Mouse (Mus musculus) gastrocnemius, adult 2 months (tissue): ENCODE measurements around the gene Dennd2c. TPM values are rescaled to one million over a fixed set of nuclear protein-coding genes. Genes with fewer than 3 reads are reported as not detected.
A peak's percentile ranks its signal among the peaks of the same experiment; 100 is the strongest.

ENCODE experiments used
- DNase-seq: peaks from one replicate; pipeline ENCODE4 v3.0.0; 2022
- H3K27ac ChIP-seq: fragments of 200-600 bp; 2 replicates; pipeline ENCODE4 v1.8.1; 2022; ENCODE audit warnings: mild to moderate bottlenecking
- H3K4me3 ChIP-seq: fragments of 200-600 bp; 2 replicates; pipeline ENCODE4 v1.8.1; 2022; ENCODE audit warnings: mild to moderate bottlenecking, moderate library complexity
- CTCF ChIP-seq: fragments of 200-600 bp; IDR thresholded peaks from 2 replicates; pipeline ENCODE4 v1.8.1; 2022; ENCODE audit warnings: antibody characterized with exemption, mild to moderate bottlenecking, moderate library complexity
- intact Hi-C: fragments of 180-260 bp; cut with DNase I; formaldehyde crosslinking; loops from one replicate; pipeline ENCODE4 v1.15.1; 2025
- total RNA-seq, 2 experiments: library from RNA; stranded (reverse); gene quantifications; 2 replicates each; pipeline ENCODE4 v1.2.3; 2021

Dennd2c gene
- total RNA-seq, 2 experiments from 2014 or later, result 2.3 to 2.5 TPM

- Histone ChIP-seq H3K27ac (no peak overlapping the region), H3K4me3 (no peak overlapping the region)
- DNase-seq, result no peak
- intact Hi-C loops, result loop anchor here (5.0 kb wide), 1 partner anchor 43 kb away; the partner anchor contains the start of gene Dennd2c
- TF ChIP-seq CTCF, result no peak
Observed at GRCm38 (mm10) chr3:103145791-103146190, 43.4 kb downstream of the Dennd2c start.

GRCm38 (mm10) chr3:103146330-103147166 lies 44.1 kb downstream of the Dennd2c start:
- intact Hi-C loops, result loop anchor here (5.0 kb wide), 1 partner anchor 44 kb away; the partner anchor contains the start of gene Dennd2c

GRCm38 (mm10) chr3:103147775-103148174 lies 45.4 kb downstream of the Dennd2c start:
- Histone ChIP-seq H3K27ac (no peak overlapping the region), H3K4me3 (no peak overlapping the region)
- peak; percentile 20; the same call in 1 of the 2 replicates for TF ChIP-seq CTCF
- no peak for DNase-seq
- intact Hi-C loops, result loop anchor here (5.0 kb wide), 1 partner anchor 45 kb away; the partner anchor contains the start of gene Dennd2c

More at GRCm38 (mm10) chr3:103146330-103147166, 44.1 kb downstream of the Dennd2c start:
- TF ChIP-seq CTCF, result no peak
- Histone ChIP-seq H3K4me3 (no peak overlapping the region), H3K27ac (no peak overlapping the region)
- no peak for DNase-seq

- intact Hi-C loops, result loop anchor here (5.0 kb wide), 1 partner anchor 47 kb away; the partner anchor contains the start of gene Dennd2c
- H3K27ac ChIP-seq, result no peak overlapping the region
- TF ChIP-seq CTCF, result no peak
Observed at GRCm38 (mm10) chr3:103148941-103149340, 46.5 kb downstream of the Dennd2c start.

GRCm38 (mm10) chr3:103153761-103154160 lies 51.4 kb downstream of the Dennd2c start:
- Histone ChIP-seq H3K27ac (no peak overlapping the region), H3K4me3 (no peak overlapping the region)
- intact Hi-C loops, result no loop called here
- TF ChIP-seq CTCF, result peak; percentile 57
- DNase-seq, result no peak

More at GRCm38 (mm10) chr3:103148941-103149340, 46.5 kb downstream of the Dennd2c start:
- H3K4me3 ChIP-seq, result no peak overlapping the region
- DNase-seq, result no peak

- TF ChIP-seq CTCF, result no peak
Observed at GRCm38 (mm10) chr3:103159232-103159900, 57.0 kb downstream of the Dennd2c start.

GRCm38 (mm10) chr3:103169771-103170170 lies 67.4 kb downstream of the Dennd2c start:
- peak; percentile 83 for TF ChIP-seq CTCF
- Histone ChIP-seq H3K27ac (no peak overlapping the region), H3K4me3 (no peak overlapping the region)
- peak; percentile 87 for DNase-seq
- intact Hi-C loops, result loop anchor here (1.0 to 10.0 kb wide), 5 partner anchors 67 to 454 kb away; partner anchors contain the start of genes Dennd2c, Nras, Sike1 and Trim33

More at GRCm38 (mm10) chr3:103159232-103159900, 57.0 kb downstream of the Dennd2c start:
- intact Hi-C loops, result no loop called here
- no peak overlapping the region for H3K4me3 ChIP-seq
- no peak for DNase-seq
- no peak overlapping the region for H3K27ac ChIP-seq

GRCm38 (mm10) chr3:103171505-103172267 lies 69.3 kb downstream of the Dennd2c start, which contains the start of gene Bcas2:
TSS of gene Bcas2 (plus strand) at chr3:103171655.
- peak; percentile 23 for TF ChIP-seq CTCF
- DNase-seq, result peak; percentile 99
- intact Hi-C loops, result loop anchor here (5.0 to 10.0 kb wide), 3 partner anchors 69 to 177 kb away; partner anchors contain the start of genes Dennd2c, Sike1 and Trim33
- peak within 1 kb of the TSS; percentile 94 for H3K27ac ChIP-seq
- H3K4me3 ChIP-seq, result peak within 1 kb of the TSS; percentile 98

GRCm38 (mm10) chr3:103172615-103173014 lies 70.2 kb downstream of the Dennd2c start:
- H3K4me3 ChIP-seq, result peak overlapping the region; percentile 98
- intact Hi-C loops, result loop anchor here (5.0 to 10.0 kb wide), 3 partner anchors 70 to 178 kb away; partner anchors contain the start of genes Dennd2c, Sike1 and Trim33
- DNase-seq, result no peak
- no peak for TF ChIP-seq CTCF
- peak overlapping the region; percentile 94; the same call in 1 of the 2 replicates for H3K27ac ChIP-seq

GRCm38 (mm10) chr3:103176740-103177139 lies 74.3 kb downstream of the Dennd2c start:
- no peak for DNase-seq
- Histone ChIP-seq H3K4me3 (no peak overlapping the region), H3K27ac (no peak overlapping the region)
- intact Hi-C loops, result loop anchor here (10.0 kb wide), 1 partner anchor 182 kb away; the partner anchor contains the start of gene Sike1
- TF ChIP-seq CTCF, result no peak

GRCm38 (mm10) chr3:103179527-103179926 lies 77.1 kb downstream of the Dennd2c start:
- H3K27ac ChIP-seq, result no peak overlapping the region
- no peak for DNase-seq
- intact Hi-C loops, result loop anchor here (10.0 kb wide), 1 partner anchor 185 kb away; the partner anchor contains the start of gene Sike1
- no peak overlapping the region for H3K4me3 ChIP-seq
- TF ChIP-seq CTCF, result no peak
